Mouse (Mus musculus) large intestine, adult 2 months (tissue): ENCODE data around the gene Twsg1. TPM values are rescaled to one million over a fixed set of nuclear protein-coding genes. Genes with fewer than 3 reads are reported as not detected.

Experiments
- DNase-seq: peaks from one replicate; pipeline ENCODE4 v3.0.0-alpha.2; 2012; ENCODE audit warnings: low read depth, low spot score
- WGBS: fragments of 180-500 bp; shearing (Covaris S2); methylation state at CpG from one replicate; pipeline ENCODE4 v1.1.7; 2018; 5-methylcytosine and 5-hydroxymethylcytosine counted together
- polyA plus RNA-seq: library from polyadenylated mRNA; depleted of rRNA; stranded (reverse); fragments of >200 nt; gene quantifications from 2 replicates; pipeline ENCODE4 v1.2.3, GENCODE M21; 2012

Twsg1 gene
- polyA plus RNA-seq, 1 experiment = 16.0 TPM

- 55% methylated on average over 14 of the region's 14 CpGs for WGBS
- DNase-seq = no peak
Observed at GRCm38 (mm10) chr17:65939461-65940192, 11.4 kb downstream of the Twsg1 start.

GRCm38 (mm10) chr17:65937671-65938070 lies 13.4 kb downstream of the Twsg1 start:
- DNase-seq = no peak
- 82% methylated on average over 9 of the region's 9 CpGs for WGBS

- 81% methylated on average over 2 of the region's 2 CpGs for WGBS
- no peak for DNase-seq
Observed at GRCm38 (mm10) chr17:65933741-65934140, 17.3 kb downstream of the Twsg1 start.

- 72% methylated on average over 6 of the region's 6 CpGs for WGBS
- no peak for DNase-seq
Observed at GRCm38 (mm10) chr17:65931525-65931924, 19.5 kb downstream of the Twsg1 start.

GRCm38 (mm10) chr17:65930960-65931359 lies 20.1 kb downstream of the Twsg1 start:
- DNase-seq = no peak
- 29% methylated on average over 6 of the region's 6 CpGs for WGBS

GRCm38 (mm10) chr17:65930158-65930826 lies 20.7 kb downstream of the Twsg1 start:
- DNase-seq = no peak
- WGBS = 75% methylated on average over 7 of the region's 7 CpGs

GRCm38 (mm10) chr17:65929319-65929978 lies 21.6 kb downstream of the Twsg1 start:
- WGBS = 51% methylated on average over 22 of the region's 22 CpGs
- DNase-seq = no peak

- 83% methylated on average over 4 of the region's 4 CpGs for WGBS
Observed at GRCm38 (mm10) chr17:65927077-65927476, 23.9 kb downstream of the Twsg1 start.

GRCm38 (mm10) chr17:65924218-65924617 lies 26.8 kb downstream of the Twsg1 start:
- WGBS = 68% methylated on average over 5 of the region's 5 CpGs
- no peak for DNase-seq

More at GRCm38 (mm10) chr17:65927077-65927476, 23.9 kb downstream of the Twsg1 start:
- no peak for DNase-seq

GRCm38 (mm10) chr17:65921975-65922374 lies 29.1 kb downstream of the Twsg1 start:
- no peak for DNase-seq
- WGBS = 87% methylated on average over 6 of the region's 6 CpGs

GRCm38 (mm10) chr17:65919235-65919634 lies 31.8 kb downstream of the Twsg1 start:
- 47% methylated on average over 3 of the region's 3 CpGs for WGBS
- no peak for DNase-seq

GRCm38 (mm10) chr17:65916135-65916668 lies 34.8 kb downstream of the Twsg1 start:
- WGBS = 10% methylated on average over 8 of the region's 8 CpGs
- no peak for DNase-seq

GRCm38 (mm10) chr17:65914083-65914482 lies 36.9 kb downstream of the Twsg1 start:
- WGBS = 80% methylated on average over 6 of the region's 6 CpGs

GRCm38 (mm10) chr17:65912202-65912601 lies 38.8 kb downstream of the Twsg1 start:
- 96% methylated on average over 2 of the region's 2 CpGs for WGBS
- no peak for DNase-seq

More at GRCm38 (mm10) chr17:65914083-65914482, 36.9 kb downstream of the Twsg1 start:
- no peak for DNase-seq

- 86% methylated on average over 15 of the region's 15 CpGs for WGBS
- DNase-seq = no peak
Observed at GRCm38 (mm10) chr17:65911285-65912069, 39.5 kb downstream of the Twsg1 start.

- no peak for DNase-seq
Observed at GRCm38 (mm10) chr17:65908270-65908669, 42.8 kb downstream of the Twsg1 start.

GRCm38 (mm10) chr17:65906895-65907401 lies 44.1 kb downstream of the Twsg1 start:
- WGBS = 47% methylated on average over 11 of the region's 11 CpGs
- no peak for DNase-seq

GRCm38 (mm10) chr17:65906313-65906894 lies 44.6 kb downstream of the Twsg1 start:
- WGBS = 10% methylated on average over 12 of the region's 12 CpGs
- no peak for DNase-seq

GRCm38 (mm10) chr17:65905241-65905640 lies 45.8 kb downstream of the Twsg1 start:
- 80% methylated on average over 14 of the region's 14 CpGs for WGBS
- DNase-seq = no peak
